Comparison of ENCODE assay signal across 22 mouse cellular contexts in genomic region chr2:163549786-163550185, GRCm38 (mm10). TPM values are rescaled to one million over a fixed set of nuclear protein-coding genes. Genes with fewer than 3 reads are reported as not detected.
DNase-seq lines count a peak whose midpoint lies in the region; ATAC-seq and TF ChIP-seq lines count a peak whose summit lies in the region.
"Had no signal": no experiment of that assay in that cellular context is flagged by ENCODE, and none has a peak within 500 bp of the region (broad histone marks: within the 10 kb centered on the region; RNA-seq: fewer than 3 reads in every experiment).

No protein-coding gene starts in this region.

- no peak overlapping the region for H3K9ac ChIP-seq in hindbrain, postnatal 0 days (replicated peaks; ENCODE audit: low read length)
- no peak overlapping the region for H3K9ac ChIP-seq in hindbrain, embryonic 12.5 days
- no peak overlapping the region for H3K9ac ChIP-seq in kidney, postnatal 0 days (ENCODE audit: low read depth, low read length)
- no peak overlapping the region for H3K9ac ChIP-seq in liver, embryonic 14.5 days (replicated peaks)
- H3K9ac ChIP-seq: hindbrain, embryonic 14.5 days; limb, embryonic 15.5 days had no signal

- H3K4me1 ChIP-seq in hindbrain, postnatal 0 days (ENCODE audit: insufficient read depth, low read length), result no peaks in the 10 kb centered on the region
- no peaks in the 10 kb centered on the region for H3K4me1 ChIP-seq in hindbrain, embryonic 12.5 days
- no peaks in the 10 kb centered on the region for H3K4me1 ChIP-seq in kidney, postnatal 0 days (replicated peaks; ENCODE audit: insufficient read depth, low read length)
- peaks cover 5 to 21% of the 10 kb centered on the region in 2 experiments; a peak in 2 of 4 replicates for H3K4me1 ChIP-seq in liver, embryonic 14.5 days (replicated peaks; ENCODE audit: control insufficient read depth in 2 of 2, insufficient read depth in 2 of 2, low read length in 1 of 2)

- peak; percentile 7 for DNase-seq in hindbrain, postnatal 0 days (ENCODE audit: low spot score)
- peak; percentile 18 for DNase-seq in kidney, postnatal 0 days (ENCODE audit: low spot score)
- DNase-seq in liver, embryonic 14.5 days (ENCODE audit: low read depth in 3 of 3, low spot score in 3 of 3), result no peak
- DNase-seq in spleen, postnatal 36 days (ENCODE audit: low spot score in 2 of 2), result no peak
- no peak for DNase-seq in urinary bladder, postnatal 4 days (ENCODE audit: low spot score in 2 of 2)
- DNase-seq in adrenal gland, adult 18-20 months (ENCODE audit: low spot score in 2 of 2), result no peak
- DNase-seq: adrenal gland, postnatal 25 days; cerebellum, adult 9-11 months; heart, adult 2 months; midbrain, embryonic 14.5 days; thymus, adult 2 months had no signal

- H3K27me3 ChIP-seq in hindbrain, postnatal 0 days (ENCODE audit: insufficient read depth, low read length), result no peaks in the 10 kb centered on the region
- H3K27me3 ChIP-seq in hindbrain, embryonic 12.5 days, result no peaks in the 10 kb centered on the region
- no peaks in the 10 kb centered on the region for H3K27me3 ChIP-seq in kidney, postnatal 0 days (ENCODE audit: insufficient read depth, low read length)
- no peaks in the 10 kb centered on the region for H3K27me3 ChIP-seq in liver, embryonic 14.5 days (ENCODE audit: control insufficient read depth, insufficient read depth, low read length)
- H3K27me3 ChIP-seq: limb, embryonic 15.5 days had no signal

- H3K4me3 ChIP-seq in hindbrain, postnatal 0 days (ENCODE audit: low read length), result no peak overlapping the region
- no peak overlapping the region for H3K4me3 ChIP-seq in hindbrain, embryonic 12.5 days
- no peak overlapping the region for H3K4me3 ChIP-seq in kidney, postnatal 0 days (replicated peaks; ENCODE audit: low read depth, low read length)
- peak overlapping the region; percentile 32 to 47 for H3K4me3 ChIP-seq in liver, embryonic 14.5 days (ENCODE audit: insufficient read depth in 1 of 2, low read depth in 2 of 2, low read length in 2 of 2)
- H3K4me3 ChIP-seq: heart, adult 2 months; limb, embryonic 15.5 days had no signal

- 24% methylated on average over 6 of the region's 6 CpGs for WGBS in hindbrain, postnatal 0 days
- 39% methylated on average over 6 of the region's 6 CpGs for WGBS in hindbrain, embryonic 12.5 days
- WGBS in kidney, postnatal 0 days, result 26% methylated on average over 6 of the region's 6 CpGs
- WGBS in liver, embryonic 14.5 days (ENCODE audit: insufficient replicate concordance), result 64% methylated on average over 6 of the region's 6 CpGs

- H3K9me3 ChIP-seq in hindbrain, postnatal 0 days (ENCODE audit: low read length), result no peaks in the 10 kb centered on the region
- H3K9me3 ChIP-seq in hindbrain, embryonic 12.5 days (replicated peaks), result no peaks in the 10 kb centered on the region
- no peaks in the 10 kb centered on the region for H3K9me3 ChIP-seq in kidney, postnatal 0 days (replicated peaks; ENCODE audit: low read length)
- H3K9me3 ChIP-seq in liver, embryonic 14.5 days (ENCODE audit: control insufficient read depth, low read length), result no peaks in the 10 kb centered on the region
- H3K9me3 ChIP-seq: limb, embryonic 15.5 days had no signal

- no peak for ATAC-seq in hindbrain, postnatal 0 days
- ATAC-seq in hindbrain, embryonic 12.5 days (ENCODE audit: low FRiP score), result no peak
- ATAC-seq in kidney, postnatal 0 days (replicated peaks; ENCODE audit: low FRiP score, low read depth), result peak; percentile 50
- no peak for ATAC-seq in liver, embryonic 14.5 days (ENCODE audit: insufficient read depth)
- no peak for ATAC-seq in activated CD4-positive, CD25-positive, alpha-beta regulatory T cell, adult 4 months
- ATAC-seq: forebrain, embryonic 14.5 days had no signal

- no peak overlapping the region for H3K4me2 ChIP-seq in hindbrain, postnatal 0 days (ENCODE audit: low read depth, low read length)
- no peak overlapping the region for H3K4me2 ChIP-seq in hindbrain, embryonic 12.5 days (replicated peaks)
- peak overlapping the region; percentile 41 for H3K4me2 ChIP-seq in kidney, postnatal 0 days (ENCODE audit: low read length)
- peak overlapping the region; percentile 47 for H3K4me2 ChIP-seq in liver, embryonic 14.5 days (ENCODE audit: low read depth)
- H3K4me2 ChIP-seq: hindbrain, embryonic 14.5 days; limb, embryonic 15.5 days had no signal

- H3K36me3 ChIP-seq in hindbrain, postnatal 0 days (ENCODE audit: insufficient read depth, low read length), result no peaks in the 10 kb centered on the region
- no peaks in the 10 kb centered on the region for H3K36me3 ChIP-seq in hindbrain, embryonic 12.5 days
- H3K36me3 ChIP-seq in kidney, postnatal 0 days (ENCODE audit: insufficient read depth, low read length), result no peaks in the 10 kb centered on the region
- H3K36me3 ChIP-seq in liver, embryonic 14.5 days (replicated peaks; ENCODE audit: control insufficient read depth, insufficient read depth, low read depth), result no peaks in the 10 kb centered on the region; the same call in 1 of the 2 replicates
- H3K36me3 ChIP-seq: limb, embryonic 15.5 days had no signal

- no peak overlapping the region for H3K27ac ChIP-seq in hindbrain, postnatal 0 days
- no peak overlapping the region for H3K27ac ChIP-seq in hindbrain, embryonic 12.5 days
- 0 out of 2 replicates have a peak overlapping the region, but pooled peaks have one; percentile 21 for H3K27ac ChIP-seq in kidney, postnatal 0 days
- H3K27ac ChIP-seq in liver, embryonic 14.5 days, result no peak overlapping the region
- H3K27ac ChIP-seq: heart, adult 2 months; hindbrain, embryonic 14.5 days; limb, embryonic 15.5 days; macrophage had no signal

- no peak for TF ChIP-seq EP300 in liver, embryonic 14.5 days (IDR thresholded peaks at IDR 0.05; ENCODE audit: low read depth)

- no peak for TF ChIP-seq CTCF in hindbrain, postnatal 0 days (IDR thresholded peaks at IDR 0.05; ENCODE audit: low read depth)
- no peak for TF ChIP-seq CTCF in kidney, postnatal 0 days (IDR thresholded peaks at IDR 0.05; ENCODE audit: low read depth)
- no peak for TF ChIP-seq CTCF in liver, embryonic 14.5 days (IDR thresholded peaks at IDR 0.05; ENCODE audit: low read depth)

RNA-seq across cellular contexts. Expression of gene Hnf4a, which starts 43.2 kb away (rescaled TPM):
- total RNA-seq in hindbrain, postnatal 0 days (2014; rRNA removed), result 0.05 TPM in 1 of 2 replicates, not detected in the other
- polyA plus RNA-seq in hindbrain, postnatal 0 days (2015; fragmentation: Nextera tagmentation; extraction: Ambion mirVana), result not detected in 2 replicates
- not detected in 2 replicates for polyA plus RNA-seq in hindbrain, embryonic 12.5 days (2016; fragmentation: Nextera tagmentation; extraction: Ambion mirVana)
- 21.6 and 24.3 TPM in 2 replicates for polyA plus RNA-seq in kidney, postnatal 0 days (2015; fragmentation: Nextera tagmentation; extraction: Ambion mirVana)
- polyA plus RNA-seq in liver, embryonic 14.5 days (2012; rRNA removed), result 22.9 and 23.2 TPM in 2 replicates
- polyA plus RNA-seq in liver, embryonic 14.5 days (2014; fragmentation: Nextera tagmentation; extraction: Ambion mirVana), result 10.6 and 11.6 TPM in 2 replicates
- not detected for polyA plus RNA-seq in activated CD4-positive, CD25-positive, alpha-beta regulatory T cell, adult 4 months (2017; shearing (Covaris generic))
- total RNA-seq in adrenal gland, adult 18-20 months (2021), result under 1 TPM in 1 of 2 experiments, not detected in 1; 0.73 TPM
- total RNA-seq: adrenal gland, postnatal 25 days; CH12.LX; heart, adult 2 months; layer of hippocampus, adult 8-10 months; left cerebral cortex, adult 8-10 months had no signal
- polyA plus RNA-seq: forebrain, embryonic 14.5 days; heart, adult 2 months; heart, postnatal 0 days; hindbrain, embryonic 14.5 days; macrophage; midbrain, embryonic 14.5 days had no signal

RNA-seq across cellular contexts. Expression of gene Ttpal, which starts 52.3 kb away (rescaled TPM):
- 54.6 and 59.7 TPM in 2 replicates for total RNA-seq in hindbrain, postnatal 0 days (2014; rRNA removed)
- polyA plus RNA-seq in hindbrain, postnatal 0 days (2015; fragmentation: Nextera tagmentation; extraction: Ambion mirVana), result 27.9 and 28.0 TPM in 2 replicates
- 51.5 and 52.0 TPM in 2 replicates for polyA plus RNA-seq in hindbrain, embryonic 12.5 days (2016; fragmentation: Nextera tagmentation; extraction: Ambion mirVana)
- 18.1 and 19.7 TPM in 2 replicates for polyA plus RNA-seq in kidney, postnatal 0 days (2015; fragmentation: Nextera tagmentation; extraction: Ambion mirVana)
- 3.4 and 5.3 TPM in 2 replicates for polyA plus RNA-seq in liver, embryonic 14.5 days (2012; rRNA removed)
- 10.0 and 11.5 TPM in 2 replicates for polyA plus RNA-seq in liver, embryonic 14.5 days (2014; fragmentation: Nextera tagmentation; extraction: Ambion mirVana)
- 10 to 100 TPM; 36.9 to 37.6 TPM for polyA plus RNA-seq in activated CD4-positive, CD25-positive, alpha-beta regulatory T cell, adult 4 months (2017; shearing (Covaris generic))
- 10 to 100 TPM; 29.2 to 34.0 TPM for total RNA-seq in adrenal gland, adult 18-20 months (2021)

RNA-seq across cellular contexts. Expression of gene R3hdml, which starts 57.7 kb away (rescaled TPM):
- 0.73 and 2.1 TPM in 2 replicates for total RNA-seq in hindbrain, postnatal 0 days (2014; rRNA removed)
- 1.0 TPM in 2 replicates for polyA plus RNA-seq in hindbrain, postnatal 0 days (2015; fragmentation: Nextera tagmentation; extraction: Ambion mirVana)
- not detected in 2 replicates for polyA plus RNA-seq in hindbrain, embryonic 12.5 days (2016; fragmentation: Nextera tagmentation; extraction: Ambion mirVana)
- polyA plus RNA-seq in kidney, postnatal 0 days (2015; fragmentation: Nextera tagmentation; extraction: Ambion mirVana), result 27.4 and 29.8 TPM in 2 replicates
- polyA plus RNA-seq in liver, embryonic 14.5 days (2012; rRNA removed), result not detected in 2 replicates
- polyA plus RNA-seq in liver, embryonic 14.5 days (2014; fragmentation: Nextera tagmentation; extraction: Ambion mirVana), result not detected in 2 replicates
- polyA plus RNA-seq in activated CD4-positive, CD25-positive, alpha-beta regulatory T cell, adult 4 months (2017; shearing (Covaris generic)), result not detected
- not detected for total RNA-seq in adrenal gland, adult 18-20 months (2021)
- total RNA-seq: adrenal gland, postnatal 25 days; CH12.LX; gastrocnemius, adult 8-10 months; heart, adult 2 months; layer of hippocampus, adult 8-10 months; left cerebral cortex, adult 8-10 months had no signal
- polyA plus RNA-seq: forebrain, embryonic 14.5 days; heart, adult 2 months; heart, postnatal 0 days; macrophage; midbrain, embryonic 14.5 days had no signal

Comparison
In these comparisons a context has a peak if more than half of its experiments do, and no peak if none do; other contexts are left out.
1. DNase-seq: peak in hindbrain, postnatal 0 days (single experiment) and kidney, postnatal 0 days (single experiment); none in liver, embryonic 14.5 days (0 of 3), spleen, postnatal 36 days (0 of 2), urinary bladder, postnatal 4 days (0 of 2) and adrenal gland, adult 18-20 months (0 of 2).
2. H3K4me2 ChIP-seq: peak in kidney, postnatal 0 days (single experiment) and liver, embryonic 14.5 days (single experiment); none in hindbrain, postnatal 0 days (single experiment) and hindbrain, embryonic 12.5 days (single experiment).
3. H3K4me3 ChIP-seq: peak in liver, embryonic 14.5 days (2 of 2); none in hindbrain, postnatal 0 days (single experiment), hindbrain, embryonic 12.5 days (single experiment) and kidney, postnatal 0 days (single experiment).
4. RNA of gene Hnf4a, which starts 43.2 kb away (polyA plus RNA-seq): 10.6 to 23.2 TPM in liver, embryonic 14.5 days and 21.6 to 24.3 TPM in kidney, postnatal 0 days; not detected in hindbrain, embryonic 12.5 days, not detected in hindbrain, postnatal 0 days and not detected in activated CD4-positive, CD25-positive, alpha-beta regulatory T cell, adult 4 months; every median in the first group is over 10 times any median in the second.
5. RNA of gene R3hdml, which starts 57.7 kb away (polyA plus RNA-seq): 27.4 to 29.8 TPM in kidney, postnatal 0 days; 1.0 TPM in hindbrain, postnatal 0 days, not detected in liver, embryonic 14.5 days, not detected in hindbrain, embryonic 12.5 days and not detected in activated CD4-positive, CD25-positive, alpha-beta regulatory T cell, adult 4 months; every median in the first group is over 10 times any median in the second.